Mouse (Mus musculus) heart, postnatal 36 days (tissue): Measurements from ENCODE around the gene Slc9a2. TPM values are rescaled to one million over a fixed set of nuclear protein-coding genes. Genes with fewer than 3 reads are reported as not detected.

Experiments
- DNase-seq, 2 experiments: peaks; one replicate each; pipeline ENCODE4 v3.0.0; 2021 to 2022
- intact Hi-C: fragments of 180-260 bp; cut with DNase I; formaldehyde crosslinking; loops from one replicate; pipeline ENCODE4 v1.15.1; 2025
- total RNA-seq, 2 experiments: library from RNA; stranded (reverse); gene quantifications; 2 replicates each; pipeline ENCODE4 v1.2.3; 2021

The Slc9a2 gene
- total RNA-seq, 2 experiments from 2014 or later, result 1.2 to 1.7 TPM

- DNase-seq, result no peak
- intact Hi-C loops, result no loop called here
Measured at GRCm38 (mm10) chr1:40776102-40776501, 95.7 kb downstream of the Slc9a2 start.

- intact Hi-C loops, result no loop called here
- no peak for DNase-seq
Measured at GRCm38 (mm10) chr1:40776763-40777162, 96.4 kb downstream of the Slc9a2 start.

- no peak for DNase-seq
- intact Hi-C loops, result no loop called here
Measured at GRCm38 (mm10) chr1:40783450-40783849, 103.1 kb downstream of the Slc9a2 start.

GRCm38 (mm10) chr1:40784306-40784705 lies 103.9 kb downstream of the Slc9a2 start:
- intact Hi-C loops, result no loop called here
- DNase-seq, result no peak

GRCm38 (mm10) chr1:40785876-40786445 lies 105.6 kb downstream of the Slc9a2 start:
- no peak for DNase-seq
- intact Hi-C loops, result no loop called here

GRCm38 (mm10) chr1:40788956-40789355 lies 108.6 kb downstream of the Slc9a2 start:
- DNase-seq, result no peak
- intact Hi-C loops, result no loop called here

- DNase-seq, result no peak
Measured at GRCm38 (mm10) chr1:40789666-40790233, 109.4 kb downstream of the Slc9a2 start.

GRCm38 (mm10) chr1:40790324-40791141 lies 110.2 kb downstream of the Slc9a2 start, which contains the start of gene Mfsd9:
Gene Mfsd9, minus strand, starts transcription at chr1:40790687.
- intact Hi-C loops, result no loop called here
- DNase-seq, result peak; percentile 91 to 93

More at GRCm38 (mm10) chr1:40789666-40790233, 109.4 kb downstream of the Slc9a2 start:
- intact Hi-C loops, result no loop called here

GRCm38 (mm10) chr1:40795508-40795907 lies 115.1 kb downstream of the Slc9a2 start:
- intact Hi-C loops, result no loop called here
- DNase-seq, result no peak

GRCm38 (mm10) chr1:40797348-40797747 lies 117.0 kb downstream of the Slc9a2 start:
- peak; percentile 69 to 71 for DNase-seq
- intact Hi-C loops, result no loop called here

GRCm38 (mm10) chr1:40799121-40799520 lies 118.7 kb downstream of the Slc9a2 start:
- intact Hi-C loops, result no loop called here

GRCm38 (mm10) chr1:40800908-40801307 lies 120.5 kb downstream of the Slc9a2 start:
- intact Hi-C loops, result no loop called here
- DNase-seq, result no peak

More at GRCm38 (mm10) chr1:40799121-40799520, 118.7 kb downstream of the Slc9a2 start:
- DNase-seq, result no peak

- DNase-seq, result peak; percentile 50 to 67
- intact Hi-C loops, result loop anchor here (1.0 kb wide), 1 partner anchor 42 kb away; no protein-coding TSS in a partner anchor
Measured at GRCm38 (mm10) chr1:40802759-40803158, 122.4 kb downstream of the Slc9a2 start.

- no peak for DNase-seq
- intact Hi-C loops, result no loop called here
Measured at GRCm38 (mm10) chr1:40804118-40804517, 123.7 kb downstream of the Slc9a2 start.

GRCm38 (mm10) chr1:40805351-40805750 lies 125.0 kb downstream of the Slc9a2 start, which contains the start of gene Tmem182:
Gene Tmem182, plus strand, starts transcription at chr1:40805601.
- intact Hi-C loops, result no loop called here
- peak; percentile 70 to 72 for DNase-seq

GRCm38 (mm10) chr1:40805891-40806290 lies 125.5 kb downstream of the Slc9a2 start:
- DNase-seq, result no peak
- intact Hi-C loops, result no loop called here

- no peak for DNase-seq
- intact Hi-C loops, result no loop called here
Measured at GRCm38 (mm10) chr1:40808643-40809042, 128.3 kb downstream of the Slc9a2 start.

- DNase-seq, result peak in 1 of 2 experiments; percentile 21
- intact Hi-C loops, result no loop called here
Measured at GRCm38 (mm10) chr1:40815071-40815845, 134.9 kb downstream of the Slc9a2 start.
